Mouse (Mus musculus) granulocyte monocyte progenitor cell, adult 5-6 weeks (primary cell): ENCODE results near the gene Gramd4. TPM values are rescaled to one million over a fixed set of nuclear protein-coding genes. Genes with fewer than 3 reads are reported as not detected.
"Not testable (repeated sequence)": the region's sequence is repeated elsewhere in the genome, so short reads cannot be mapped to it uniquely, and the experiment has no call there.

ENCODE experiments used
- ATAC-seq: replicated peaks from 2 replicates; pipeline ENCODE4 v1.8.0; 2016; ENCODE audit warnings: mild to moderate bottlenecking, moderate TSS enrichment, inconsistent platforms; ENCODE audit not compliant: poor library complexity, severe bottlenecking
- total RNA-seq, 2 experiments: library from RNA; stranded (forward) in 1 of 2; stranded (reverse) in 1 of 2; fragments of 200-712, 200-1000 nt in 1 of 2; fragments of >200 nt in 1 of 2; fragmentation: Nextera tagmentation in 1 of 2; gene quantifications; 2 replicates each; pipeline ENCODE4 v1.2.3; 2014 to 2017

Gene Gramd4
- total RNA-seq, 2 experiments from 2014 or later = 18.4 to 19.9 TPM

DNA sequence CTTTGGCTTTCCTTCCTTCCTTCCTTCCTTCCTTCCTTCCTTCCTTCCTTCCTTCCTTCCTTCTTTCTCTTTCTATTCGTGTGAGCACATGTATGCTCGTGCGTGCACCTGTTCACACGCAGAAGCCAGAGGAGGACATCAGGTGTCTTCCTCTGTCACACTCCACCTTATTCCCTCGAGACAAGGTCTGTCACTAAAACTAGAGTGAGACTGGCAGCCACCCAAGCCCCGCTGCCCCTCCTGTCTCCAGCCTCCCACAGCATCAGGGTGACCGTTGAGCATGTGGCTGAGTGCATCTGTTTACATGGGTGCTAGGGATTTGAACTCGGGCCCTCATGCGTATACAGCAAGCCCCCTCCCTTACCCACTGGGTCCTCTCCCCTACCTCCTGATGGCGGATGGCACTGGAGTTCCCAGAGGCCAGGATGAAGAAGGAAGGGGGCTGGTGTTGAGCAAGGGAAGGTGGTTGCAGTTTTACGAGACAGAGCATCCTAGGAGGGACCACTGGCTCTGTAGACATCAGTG, 30.8 kb downstream of the Gramd4 start:
- no peak for ATAC-seq

DNA sequence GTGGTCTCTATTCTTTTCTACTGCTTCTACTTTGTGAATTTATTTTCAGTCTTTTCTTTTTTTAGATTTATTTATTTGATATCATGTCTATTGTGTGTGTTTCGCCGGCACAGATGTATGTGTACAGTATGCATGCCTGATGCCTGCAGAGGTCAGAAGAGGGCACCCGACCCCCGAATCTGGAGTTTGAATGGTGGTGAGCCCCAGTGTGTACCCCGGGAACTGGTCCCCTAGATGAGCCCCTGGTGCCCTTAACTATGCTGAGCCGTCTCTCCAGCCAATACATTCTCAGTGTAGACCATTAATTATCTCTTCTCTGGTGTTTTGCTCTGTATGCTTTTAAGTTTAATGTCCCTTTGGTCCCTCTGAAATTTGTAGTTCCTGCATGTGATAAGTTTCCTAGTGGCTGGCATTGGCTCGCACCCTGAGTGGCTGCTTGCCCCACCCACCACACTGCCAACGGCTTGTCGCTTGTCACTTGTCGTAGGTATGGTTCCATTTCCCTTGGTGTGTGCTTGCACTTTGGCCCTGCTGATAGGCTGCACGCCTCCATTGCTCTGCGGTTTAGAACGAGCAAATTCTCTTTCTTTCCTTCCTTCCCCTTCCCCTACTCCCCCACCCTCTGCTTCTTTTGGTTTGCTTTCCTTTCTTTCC, 31.7 kb downstream of the Gramd4 start:
- ATAC-seq = no peak

DNA sequence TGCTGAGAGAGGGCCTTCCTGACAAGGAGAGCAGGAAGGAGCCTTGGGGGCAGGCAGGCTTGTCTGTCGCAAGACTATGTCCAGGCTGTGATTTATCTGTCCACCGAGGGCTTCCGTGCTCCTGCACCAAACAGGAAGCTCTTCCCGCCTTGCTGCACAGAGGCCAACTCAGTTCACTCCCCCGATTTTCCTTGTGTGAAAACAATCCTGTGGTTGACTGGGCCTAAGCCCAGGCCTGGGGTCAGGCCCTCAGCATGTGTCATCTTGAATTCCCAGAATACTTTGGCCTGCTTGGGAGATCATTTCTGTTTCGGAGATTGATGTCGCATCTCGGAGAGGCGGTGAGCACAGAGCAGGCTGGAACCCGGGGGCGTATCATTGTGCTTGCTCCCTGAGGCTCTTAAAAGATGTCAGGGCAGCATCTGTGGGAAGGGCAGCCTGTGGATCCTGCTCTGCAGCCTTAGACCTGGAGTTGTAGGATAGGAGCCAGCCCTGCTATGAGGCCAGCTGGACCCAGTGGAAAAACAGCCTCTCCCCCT, 32.6 kb downstream of the Gramd4 start:
- ATAC-seq = no peak

GRCm38 (mm10) chr15:86090578-86090977, 33.1 kb downstream of the Gramd4 start:
- ATAC-seq = no peak

DNA sequence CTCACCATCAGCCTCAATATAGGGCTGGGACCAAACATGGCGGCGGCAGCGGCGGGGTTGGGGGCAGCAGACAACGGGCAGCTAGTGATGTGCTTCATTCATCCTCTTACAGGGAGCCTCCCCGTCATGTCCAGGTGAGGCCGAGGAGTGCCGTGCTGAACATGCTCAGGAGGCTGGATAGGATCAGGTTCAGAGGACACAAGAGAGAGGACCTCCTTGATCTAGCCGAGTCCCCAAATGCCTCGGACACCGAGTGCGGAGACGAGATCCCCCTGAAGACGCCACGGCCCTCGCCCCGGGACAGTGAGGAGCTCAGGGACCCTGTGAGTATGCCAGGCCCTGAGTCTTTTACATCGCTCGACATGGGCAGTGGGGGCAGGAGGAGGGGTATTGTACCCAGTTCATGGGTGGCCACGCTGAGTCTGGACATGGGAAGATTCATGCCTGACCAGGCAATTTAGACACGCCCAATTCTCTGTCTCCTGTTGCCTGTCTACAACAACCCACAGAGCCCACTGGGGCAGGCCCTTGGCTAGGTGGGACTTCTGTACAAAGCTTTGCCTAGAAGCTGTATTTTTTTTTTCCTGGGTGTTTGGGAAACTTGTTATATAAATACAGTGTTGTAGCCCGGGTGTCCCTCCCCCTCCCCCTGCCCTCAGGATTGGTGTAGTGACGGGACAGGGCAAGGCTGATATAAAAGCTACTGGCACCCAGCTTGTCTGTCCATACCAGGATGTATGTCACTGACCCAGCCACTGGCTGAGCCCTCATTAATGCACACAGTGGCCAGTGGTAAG, 33.9 kb downstream of the Gramd4 start:
- ATAC-seq = no peak

DNA sequence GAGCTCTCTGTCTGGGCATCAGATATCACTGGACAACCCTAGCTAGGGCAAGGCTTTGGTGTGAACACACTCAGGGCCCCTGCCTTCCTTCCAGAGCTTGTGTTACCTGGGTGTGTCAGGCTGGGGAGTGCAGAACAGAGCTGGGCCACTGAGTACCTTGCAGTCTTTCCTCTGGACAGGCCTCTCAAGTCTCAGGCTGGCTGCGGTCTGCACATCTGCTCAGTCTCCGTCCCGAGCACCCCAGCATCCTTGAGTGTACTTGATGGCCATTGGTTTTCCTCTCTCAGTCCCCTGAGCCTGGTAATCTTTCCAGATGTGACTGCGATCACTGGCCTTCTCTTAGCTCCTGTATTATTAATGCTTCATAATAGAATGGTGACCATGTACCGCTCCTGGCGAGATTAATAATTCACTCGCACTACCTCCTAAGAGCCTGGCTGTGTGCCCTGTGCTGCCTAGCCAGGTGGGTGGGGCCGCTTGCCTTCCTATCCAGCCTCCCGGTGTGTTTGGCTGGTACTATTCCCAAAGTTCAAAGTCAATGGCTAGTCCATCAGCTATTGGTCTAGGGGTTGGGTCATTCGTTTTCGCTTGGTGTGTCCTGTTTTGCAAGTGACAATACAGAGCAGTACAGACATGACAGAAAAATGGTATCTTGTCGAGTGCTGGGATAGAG, 34.6 kb downstream of the Gramd4 start:
- no peak for ATAC-seq

DNA sequence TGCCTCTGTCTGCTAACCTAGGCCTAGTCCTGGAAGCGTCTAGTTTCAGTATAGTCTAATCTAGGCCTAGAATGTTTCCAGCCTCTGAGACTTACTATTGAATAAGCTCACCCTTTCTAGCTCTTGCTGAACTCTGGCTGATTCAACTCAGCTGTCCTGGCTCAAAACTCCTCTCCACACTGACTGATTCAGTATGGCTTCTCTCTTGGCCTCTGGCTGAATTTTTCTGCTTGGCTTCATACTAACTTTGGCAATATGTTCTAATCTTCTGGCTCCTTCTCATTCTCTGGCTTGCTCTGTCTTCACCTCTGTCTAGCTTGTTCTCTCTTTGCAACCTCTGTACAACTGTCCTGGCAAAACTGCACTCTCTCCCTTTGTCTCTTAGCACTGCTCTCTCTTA, 35.7 kb downstream of the Gramd4 start:
- no peak for ATAC-seq

DNA sequence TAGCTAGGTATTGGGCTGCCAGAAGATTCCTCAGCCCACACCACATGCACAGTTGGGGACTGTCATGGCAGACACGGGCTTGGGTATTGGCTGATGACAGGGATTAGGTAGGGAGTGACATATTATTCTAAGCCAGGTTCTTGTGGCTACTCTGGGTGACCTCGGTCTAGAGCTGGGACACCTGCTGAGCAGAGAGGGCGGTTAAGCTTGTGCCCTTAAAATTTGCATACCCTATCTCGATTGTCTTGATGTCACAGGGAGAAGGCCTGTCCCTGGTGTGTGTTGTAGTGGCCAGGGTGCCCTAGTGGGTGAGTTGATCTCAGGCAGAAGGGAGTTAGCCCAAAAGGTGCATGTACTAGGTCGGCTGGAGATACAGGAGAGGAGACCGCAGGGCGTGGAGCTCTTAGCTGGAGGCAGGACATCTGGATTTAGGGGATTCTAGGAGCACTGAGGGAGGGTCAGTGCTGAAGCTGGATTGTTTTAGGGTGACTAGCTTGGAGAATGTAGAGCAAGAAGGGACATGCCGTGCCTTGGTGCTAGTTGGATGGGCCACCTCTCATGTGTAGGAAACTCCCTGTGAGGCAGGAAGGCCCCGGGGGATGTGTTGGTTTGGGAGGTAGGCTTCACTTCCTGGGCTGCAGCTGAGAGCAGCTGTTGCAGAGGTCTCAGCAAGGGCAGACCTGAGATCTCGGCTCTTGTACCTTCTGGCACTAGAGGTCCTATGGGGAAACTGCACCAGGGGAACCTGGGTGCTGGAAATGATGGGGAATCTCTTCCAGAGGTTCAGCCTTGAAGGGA, 37.0 kb downstream of the Gramd4 start:
- ATAC-seq = no peak

DNA sequence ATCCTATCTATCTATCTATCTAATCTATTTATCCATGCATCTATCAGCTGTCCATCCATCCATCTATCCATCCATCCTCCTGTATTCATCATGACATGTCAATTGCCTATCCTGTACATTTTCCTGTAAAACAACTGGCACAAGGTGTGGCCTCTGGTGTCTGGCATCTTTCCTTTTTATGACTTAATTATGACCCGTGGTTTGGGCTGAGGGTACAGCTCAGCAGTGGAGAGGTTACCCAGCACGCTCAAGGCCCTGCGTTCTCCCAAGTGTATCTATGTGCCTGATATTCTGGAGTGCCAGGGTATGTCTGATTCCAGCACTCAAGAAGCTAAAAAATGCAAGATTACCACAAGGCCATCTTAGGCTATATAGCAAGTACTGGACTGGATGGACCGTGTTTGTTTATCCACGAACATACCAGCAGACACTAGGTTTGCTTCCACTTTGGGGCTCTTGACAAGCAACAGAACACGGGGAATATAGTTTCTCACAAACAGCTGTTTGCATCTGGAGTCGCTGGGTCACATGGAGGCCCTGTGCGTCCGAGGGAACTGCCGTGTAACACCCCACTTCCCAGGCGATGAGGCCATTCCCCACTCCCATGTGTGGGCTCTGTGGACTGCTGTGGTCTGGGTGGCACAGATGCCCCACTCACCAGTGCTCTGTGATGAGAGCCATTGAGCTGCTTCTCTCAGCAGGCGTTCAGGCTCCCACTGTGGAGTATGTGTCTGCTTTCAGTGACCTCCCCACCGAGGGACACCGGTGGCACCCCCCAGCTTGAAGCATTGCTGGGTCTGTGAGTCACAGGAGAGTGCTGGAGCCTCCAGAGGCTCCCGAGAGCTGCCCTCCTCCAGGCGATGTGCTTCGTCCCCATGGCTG, 38.5 kb downstream of the Gramd4 start:
- no peak for ATAC-seq

DNA sequence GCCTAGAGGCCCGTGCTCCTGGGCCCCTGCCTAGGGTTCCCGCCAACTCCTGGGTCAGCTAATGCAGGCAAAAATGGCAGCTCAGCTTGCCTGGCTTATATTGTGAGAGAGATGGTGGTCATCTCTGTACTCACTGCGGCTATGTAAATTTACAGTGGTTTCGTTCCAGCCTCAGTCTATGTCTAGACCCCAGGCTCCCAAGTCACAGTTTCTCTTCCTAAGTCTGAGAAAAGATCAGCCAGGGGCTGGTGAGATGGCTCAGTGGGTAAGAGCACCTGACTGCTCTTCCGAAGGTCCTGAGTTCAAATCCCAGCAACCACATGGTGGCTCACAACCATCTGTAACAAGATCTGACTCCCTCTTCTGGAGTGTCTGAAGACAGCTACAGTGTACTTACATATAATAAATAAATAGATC, 39.1 kb downstream of the Gramd4 start:
- not testable (repeated sequence) for ATAC-seq

DNA sequence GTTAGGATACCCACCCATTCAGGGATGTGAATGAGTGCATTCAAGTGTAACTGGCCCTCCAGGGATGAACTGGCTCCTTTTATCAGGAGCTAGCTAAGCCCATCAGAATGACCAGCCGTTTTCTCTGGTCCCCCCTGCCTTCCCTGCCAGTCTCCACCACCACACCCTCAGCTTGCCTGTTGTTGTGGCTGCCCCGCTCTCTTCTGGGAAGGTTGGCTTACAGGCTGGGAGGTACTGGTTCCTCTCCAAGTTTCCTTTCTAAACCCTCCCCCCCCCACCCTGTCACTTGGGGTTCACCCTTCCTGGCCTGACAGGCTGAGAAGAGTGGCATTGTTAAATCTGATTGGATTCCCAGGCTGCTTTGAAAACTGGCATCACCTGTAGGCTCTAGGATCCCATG, 40.4 kb downstream of the Gramd4 start:
- no peak for ATAC-seq

GRCm38 (mm10) chr15:86101585-86101984, 44.1 kb downstream of the Gramd4 start:
- ATAC-seq = no peak

DNA sequence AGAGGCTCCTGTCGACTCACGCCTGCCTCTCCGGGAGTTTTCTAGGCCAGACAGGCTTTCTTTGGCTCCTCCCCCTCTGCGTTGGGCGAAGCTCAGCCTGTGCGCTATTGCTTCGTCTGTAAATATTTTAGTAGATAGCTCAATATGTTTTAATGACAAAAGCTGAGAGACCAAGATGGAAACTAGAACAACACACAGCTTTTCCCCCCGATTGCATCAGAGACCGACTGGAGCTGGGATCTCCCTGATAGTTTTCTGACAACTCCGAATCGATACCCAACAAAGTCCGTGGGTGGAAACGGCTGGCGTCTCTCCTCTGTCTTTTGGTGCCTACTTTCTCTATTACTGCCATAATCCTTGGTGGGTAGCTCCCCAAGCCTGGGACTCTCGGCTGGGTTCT, 44.8 kb downstream of the Gramd4 start:
- ATAC-seq = no peak

- no peak for ATAC-seq
Measured at GRCm38 (mm10) chr15:86104401-86105344, 47.2 kb downstream of the Gramd4 start.

DNA sequence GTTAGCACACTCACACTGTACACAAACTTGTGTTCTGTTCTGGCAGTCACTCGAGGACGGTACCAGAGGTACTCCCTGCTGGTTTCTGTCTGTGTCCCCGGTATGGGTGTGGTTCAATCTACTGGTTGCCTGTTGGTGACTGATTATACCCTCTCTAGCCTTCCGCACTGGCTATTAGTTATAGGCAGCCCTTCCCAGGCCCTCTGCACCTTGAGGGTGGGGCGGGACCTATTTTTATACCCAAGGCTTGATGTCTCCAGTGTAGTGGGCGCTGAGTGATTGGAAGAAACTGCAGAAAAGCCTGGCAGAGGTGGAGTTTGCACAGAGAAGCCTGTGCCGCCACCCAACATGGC, 47.8 kb downstream of the Gramd4 start:
- no peak for ATAC-seq

GRCm38 (mm10) chr15:86105751-86106150, 48.3 kb downstream of the Gramd4 start:
- peak; percentile 47; the same call in 1 of the 2 replicates for ATAC-seq

GRCm38 (mm10) chr15:86107831-86108471, 50.5 kb downstream of the Gramd4 start:
- ATAC-seq = no peak

DNA sequence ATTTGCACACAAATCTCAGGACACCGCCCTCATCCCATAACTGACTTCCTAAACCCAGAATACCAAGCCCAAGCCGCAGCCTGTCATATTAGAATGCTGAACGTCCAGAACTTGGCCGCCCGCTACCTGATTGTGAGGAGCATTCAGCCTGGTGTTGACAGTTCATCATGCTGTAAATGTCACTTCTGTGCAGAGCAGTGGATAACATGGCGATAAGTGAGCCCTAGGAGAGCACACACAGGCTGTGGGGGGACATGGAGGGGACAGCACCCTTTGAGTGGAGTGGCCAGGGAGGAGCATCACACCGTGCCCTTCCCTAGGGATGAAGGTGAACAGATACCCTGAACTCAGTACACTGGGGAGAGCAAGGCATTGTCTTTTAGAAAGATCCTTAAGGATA, 51.8 kb downstream of the Gramd4 start:
- no peak for ATAC-seq
